Mouse (Mus musculus): ENCODE measurements around the gene Ccl19. TPM values are rescaled to one million over a fixed set of nuclear protein-coding genes. Genes with fewer than 3 reads are reported as not detected.
"Not testable (repeated sequence)": the region's sequence is repeated elsewhere in the genome, so short reads cannot be mapped to it uniquely, and the experiment has no call there.

Ccl19 gene
- total RNA-seq (2014; rRNA removed; ENCODE audit: low replicate concordance) = not detected in 2 replicates
- polyA plus RNA-seq (2015; fragmentation: Nextera tagmentation; extraction: Ambion mirVana) = not detected in 2 replicates

DNA sequence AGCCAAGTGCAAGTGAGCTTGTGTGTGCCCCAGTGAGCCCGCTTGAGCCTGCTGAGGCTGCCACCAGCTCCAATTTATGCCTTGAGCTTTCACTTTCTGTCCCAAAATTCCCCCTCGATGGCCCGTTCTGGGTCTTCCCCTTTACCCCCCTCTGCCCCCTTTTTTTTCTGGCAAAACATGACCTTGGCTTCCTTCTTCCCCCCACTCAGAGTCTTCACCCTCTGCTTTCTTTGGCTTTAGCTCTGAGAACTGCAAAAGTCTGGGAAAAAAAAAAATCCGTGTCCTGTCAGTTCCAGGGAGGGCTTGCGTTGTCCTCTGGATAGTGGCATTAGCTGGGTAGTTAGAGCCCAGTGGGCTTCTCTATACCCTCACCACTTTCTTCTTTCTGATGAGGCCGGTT lies at the start of gene Ccl19:
Gene Ccl19 (minus strand): TSS at position 101 of the 400 bp plus-strand sequence.
- H3K4me1 ChIP-seq (ENCODE audit: control insufficient read depth, insufficient read depth); H3K4me2 ChIP-seq (ENCODE audit: low read depth, low read length); H3K4me3 ChIP-seq (ENCODE audit: low read depth, low read length); ATAC-seq (ENCODE audit: insufficient read depth, low read depth); H3K27ac ChIP-seq (ENCODE audit: low read depth); H3K9me3 ChIP-seq (replicated peaks; ENCODE audit: control insufficient read depth, low read length); H3K27me3 ChIP-seq (ENCODE audit: control insufficient read depth, insufficient read depth, low read length); H3K9ac ChIP-seq (replicated peaks; ENCODE audit: low read depth, low read length); H3K36me3 ChIP-seq (replicated peaks; ENCODE audit: control insufficient read depth, insufficient read depth, low read length); DNase-seq (ENCODE audit: low spot score): not testable (repeated sequence)
- no CpG with 5 or more reads among the region's 6 CpGs for WGBS

DNA sequence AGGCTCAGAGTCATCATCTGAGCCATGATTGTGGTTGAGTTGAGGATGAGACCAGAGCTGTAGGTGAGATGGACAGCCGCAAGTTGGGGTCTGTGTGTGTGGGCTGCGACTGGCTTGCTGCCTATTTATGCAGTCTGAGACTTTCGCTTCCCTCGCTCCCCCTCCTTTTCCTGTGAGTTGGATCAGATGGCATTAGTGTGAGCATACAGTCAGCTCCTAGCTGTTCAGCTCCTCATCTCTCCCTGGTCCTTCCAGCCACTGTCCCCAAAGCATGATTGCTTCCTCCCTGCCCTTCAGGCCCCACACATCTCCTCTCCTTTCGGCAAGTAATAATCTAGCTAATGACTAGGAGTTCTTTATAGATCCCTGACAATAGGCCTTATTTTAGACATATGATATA lies 17.5 kb upstream of the Ccl19 start, which contains the start of gene Ccl21a:
Gene Ccl21a (minus strand): TSS at position 101 of the 400 bp plus-strand sequence.
- DNase-seq (ENCODE audit: low spot score); H3K9ac ChIP-seq (replicated peaks; ENCODE audit: low read depth, low read length); H3K4me1 ChIP-seq (ENCODE audit: control insufficient read depth, insufficient read depth); H3K27me3 ChIP-seq (ENCODE audit: control insufficient read depth, insufficient read depth, low read length); H3K36me3 ChIP-seq (replicated peaks; ENCODE audit: control insufficient read depth, insufficient read depth, low read length); H3K27ac ChIP-seq (ENCODE audit: low read depth); ATAC-seq (ENCODE audit: insufficient read depth, low read depth); H3K4me3 ChIP-seq (ENCODE audit: low read depth, low read length); H3K9me3 ChIP-seq (replicated peaks; ENCODE audit: control insufficient read depth, low read length); H3K4me2 ChIP-seq (ENCODE audit: low read depth, low read length): not testable (repeated sequence)
- no CpG with 5 or more reads among the region's 5 CpGs for WGBS

GRCm38 (mm10) chr4:42735245-42735644 lies 21.1 kb downstream of the Ccl19 start, which contains the start of gene 4930578G10Rik:
Gene 4930578G10Rik, plus strand, starts transcription at chr4:42735545.
- WGBS = no CpG with 5 or more reads among the region's 13 CpGs
- H3K4me1 ChIP-seq (ENCODE audit: control insufficient read depth, insufficient read depth); H3K9me3 ChIP-seq (replicated peaks; ENCODE audit: control insufficient read depth, low read length); H3K4me2 ChIP-seq (ENCODE audit: low read depth, low read length); H3K9ac ChIP-seq (replicated peaks; ENCODE audit: low read depth, low read length); ATAC-seq (ENCODE audit: insufficient read depth, low read depth); H3K27me3 ChIP-seq (ENCODE audit: control insufficient read depth, insufficient read depth, low read length); H3K36me3 ChIP-seq (replicated peaks; ENCODE audit: control insufficient read depth, insufficient read depth, low read length); H3K4me3 ChIP-seq (ENCODE audit: low read depth, low read length); DNase-seq (ENCODE audit: low spot score); H3K27ac ChIP-seq (ENCODE audit: low read depth): not testable (repeated sequence)

Other genes with a start within 250 kb of the Ccl19 start
- not detected in 2 replicates for gene Fam205a2, start 228.4 kb downstream of the Ccl19 start, total RNA-seq (2014; rRNA removed; ENCODE audit: low replicate concordance)
- not detected in 2 replicates for gene Fam205a2, start 228.4 kb downstream of the Ccl19 start, polyA plus RNA-seq (2015; fragmentation: Nextera tagmentation; extraction: Ambion mirVana)
- gene Gm10591, start 144.4 kb downstream of the Ccl19 start, total RNA-seq (2014; rRNA removed; ENCODE audit: low replicate concordance) = not detected in 2 replicates
- gene Gm10591, start 144.4 kb downstream of the Ccl19 start, polyA plus RNA-seq (2015; fragmentation: Nextera tagmentation; extraction: Ambion mirVana) = 0.45 TPM in 1 of 2 replicates, not detected in the other
- not detected in 2 replicates for gene Gm2564, start 126.9 kb downstream of the Ccl19 start, total RNA-seq (2014; rRNA removed; ENCODE audit: low replicate concordance)
- 0.22 and 0.27 TPM in 2 replicates for gene Gm2564, start 126.9 kb downstream of the Ccl19 start, polyA plus RNA-seq (2015; fragmentation: Nextera tagmentation; extraction: Ambion mirVana)
- gene Ccl27b, start 101.3 kb downstream of the Ccl19 start, total RNA-seq (2014; rRNA removed; ENCODE audit: low replicate concordance) = not detected in 2 replicates
- not detected in 2 replicates for gene Ccl27b, start 101.3 kb downstream of the Ccl19 start, polyA plus RNA-seq (2015; fragmentation: Nextera tagmentation; extraction: Ambion mirVana)
- gene Il11ra2, start 94.7 kb downstream of the Ccl19 start, total RNA-seq (2014; rRNA removed; ENCODE audit: low replicate concordance) = not detected in 2 replicates
- not detected in 2 replicates for gene Il11ra2, start 94.7 kb downstream of the Ccl19 start, polyA plus RNA-seq (2015; fragmentation: Nextera tagmentation; extraction: Ambion mirVana)
- not detected in 2 replicates for gene 4930578G10Rik, start 21.0 kb downstream of the Ccl19 start, total RNA-seq (2014; rRNA removed; ENCODE audit: low replicate concordance)
- not detected in 2 replicates for gene 4930578G10Rik, start 21.0 kb downstream of the Ccl19 start, polyA plus RNA-seq (2015; fragmentation: Nextera tagmentation; extraction: Ambion mirVana)
- gene Ccl21a, start 17.4 kb upstream of the Ccl19 start, total RNA-seq (2014; rRNA removed; ENCODE audit: low replicate concordance) = 13.1 and 21.8 TPM in 2 replicates
- 19.0 and 26.8 TPM in 2 replicates for gene Ccl21a, start 17.4 kb upstream of the Ccl19 start, polyA plus RNA-seq (2015; fragmentation: Nextera tagmentation; extraction: Ambion mirVana)
- gene Fam205a1, start 97.3 kb upstream of the Ccl19 start, total RNA-seq (2014; rRNA removed; ENCODE audit: low replicate concordance) = not detected in 2 replicates
- not detected in 2 replicates for gene Fam205a1, start 97.3 kb upstream of the Ccl19 start, polyA plus RNA-seq (2015; fragmentation: Nextera tagmentation; extraction: Ambion mirVana)
- not detected in 2 replicates for gene Gm12394, start 100.2 kb upstream of the Ccl19 start, total RNA-seq (2014; rRNA removed; ENCODE audit: low replicate concordance)
- 0.05 and 0.07 TPM in 2 replicates for gene Gm12394, start 100.2 kb upstream of the Ccl19 start, polyA plus RNA-seq (2015; fragmentation: Nextera tagmentation; extraction: Ambion mirVana)
- gene Fam205c, start 117.7 kb upstream of the Ccl19 start, total RNA-seq (2014; rRNA removed; ENCODE audit: low replicate concordance) = not detected in 2 replicates
- gene Fam205c, start 117.7 kb upstream of the Ccl19 start, polyA plus RNA-seq (2015; fragmentation: Nextera tagmentation; extraction: Ambion mirVana) = 0.18 and 0.23 TPM in 2 replicates
- gene Phf24, start 160.1 kb upstream of the Ccl19 start, total RNA-seq (2014; rRNA removed; ENCODE audit: low replicate concordance) = 4.1 and 13.2 TPM in 2 replicates
- 5.0 and 5.3 TPM in 2 replicates for gene Phf24, start 160.1 kb upstream of the Ccl19 start, polyA plus RNA-seq (2015; fragmentation: Nextera tagmentation; extraction: Ambion mirVana)
- gene Dnajb5, start 193.2 kb upstream of the Ccl19 start, total RNA-seq (2014; rRNA removed; ENCODE audit: low replicate concordance) = 41.8 and 59.1 TPM in 2 replicates
- gene Dnajb5, start 193.2 kb upstream of the Ccl19 start, polyA plus RNA-seq (2015; fragmentation: Nextera tagmentation; extraction: Ambion mirVana) = 12.5 and 18.2 TPM in 2 replicates
- gene 1700022I11Rik, start 213.0 kb upstream of the Ccl19 start, total RNA-seq (2014; rRNA removed; ENCODE audit: low replicate concordance) = not detected in 2 replicates
- 0.19 and 0.41 TPM in 2 replicates for gene 1700022I11Rik, start 213.0 kb upstream of the Ccl19 start, polyA plus RNA-seq (2015; fragmentation: Nextera tagmentation; extraction: Ambion mirVana)
- 166 and 201 TPM in 2 replicates for gene Vcp, start 243.9 kb upstream of the Ccl19 start, total RNA-seq (2014; rRNA removed; ENCODE audit: low replicate concordance)
- 398 and 438 TPM in 2 replicates for gene Vcp, start 243.9 kb upstream of the Ccl19 start, polyA plus RNA-seq (2015; fragmentation: Nextera tagmentation; extraction: Ambion mirVana)

Data from heart, postnatal 0 days (tissue).